Mouse (Mus musculus): Measurements from ENCODE around the gene Ttyh2. TPM values are rescaled to one million over a fixed set of nuclear protein-coding genes. Genes with fewer than 3 reads are reported as not detected.
"Not testable (repeated sequence)": the region's sequence is repeated elsewhere in the genome, so short reads cannot be mapped to it uniquely, and the experiment has no call there.

Gene Ttyh2
- total RNA-seq, 2 experiments from 2014 or later: 15.7 to 17.4 TPM

GRCm38 (mm10) chr11:114665463-114665862 is 9.8 kb upstream of the Ttyh2 start:
- no peak for DNase-seq
- intact Hi-C loops (cut with DNase I): no loop called here
- Histone ChIP-seq H3K27ac (no peak overlapping the region), H3K4me3 (no peak overlapping the region)
- TF ChIP-seq CTCF (IDR thresholded peaks at IDR 0.05): no peak

DNA sequence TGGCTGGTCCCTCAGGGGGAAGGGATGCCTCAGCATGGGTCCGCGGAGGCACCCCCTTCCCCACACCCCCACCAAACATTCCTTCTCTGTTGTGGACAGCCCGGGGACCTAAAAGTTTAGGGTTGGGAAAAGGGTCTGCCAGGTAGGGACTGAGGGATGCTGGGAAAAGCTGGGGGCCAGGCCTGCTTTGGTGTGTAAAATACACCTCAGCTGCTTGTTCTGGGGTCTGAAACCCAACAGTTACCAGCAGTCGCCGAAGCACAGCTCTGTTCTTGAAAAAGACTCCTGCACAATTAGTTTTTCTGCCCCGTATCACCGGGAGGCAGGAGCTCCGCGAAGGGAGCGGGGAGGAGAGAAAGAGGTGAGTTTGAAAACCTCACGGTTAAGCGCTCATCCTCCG is 8.4 kb upstream of the Ttyh2 start:
- TF ChIP-seq CTCF (IDR thresholded peaks at IDR 0.05): no peak
- Histone ChIP-seq H3K27ac (no peak overlapping the region), H3K4me3 (no peak overlapping the region)
- intact Hi-C loops (cut with DNase I): no loop called here
- DNase-seq: no peak

DNA sequence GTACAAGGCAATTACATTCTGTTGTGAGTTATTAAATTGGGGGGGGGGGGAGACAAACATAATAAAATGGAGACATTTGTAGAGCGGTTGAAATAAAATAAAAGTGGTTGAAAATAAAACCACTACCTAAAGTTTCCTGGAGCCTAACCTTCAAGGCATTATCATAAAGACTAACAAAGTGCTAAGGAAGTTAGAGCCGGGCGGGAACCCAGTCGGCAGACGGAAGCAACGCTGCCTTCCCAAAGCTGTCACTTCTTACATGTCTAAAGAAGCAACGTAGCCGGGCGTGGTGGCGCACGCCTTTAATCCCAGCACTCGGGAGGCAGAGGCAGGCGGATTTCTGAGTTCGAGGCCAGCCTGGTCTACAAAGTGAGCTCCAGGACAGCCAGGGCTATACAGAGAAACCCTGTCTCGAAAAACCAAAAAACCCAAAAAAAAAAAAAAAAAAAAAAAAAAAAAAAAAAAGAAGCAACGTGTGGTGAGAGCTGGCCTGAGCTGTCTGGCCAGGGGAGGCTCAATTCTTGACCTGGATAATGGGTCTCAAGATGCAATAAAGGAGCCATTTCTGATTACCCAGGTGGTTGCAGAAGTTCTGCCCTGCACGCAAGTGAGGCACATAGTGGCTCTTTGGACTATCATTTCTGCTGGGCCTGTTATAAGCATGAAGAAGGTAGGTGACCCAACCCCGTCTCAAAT is 7.8 kb upstream of the Ttyh2 start:
- DNase-seq: no peak
- H3K27ac ChIP-seq: no peak overlapping the region
- TF ChIP-seq CTCF (IDR thresholded peaks at IDR 0.05): no peak
- H3K4me3 ChIP-seq: no peak overlapping the region
- intact Hi-C loops (cut with DNase I): no loop called here

DNA sequence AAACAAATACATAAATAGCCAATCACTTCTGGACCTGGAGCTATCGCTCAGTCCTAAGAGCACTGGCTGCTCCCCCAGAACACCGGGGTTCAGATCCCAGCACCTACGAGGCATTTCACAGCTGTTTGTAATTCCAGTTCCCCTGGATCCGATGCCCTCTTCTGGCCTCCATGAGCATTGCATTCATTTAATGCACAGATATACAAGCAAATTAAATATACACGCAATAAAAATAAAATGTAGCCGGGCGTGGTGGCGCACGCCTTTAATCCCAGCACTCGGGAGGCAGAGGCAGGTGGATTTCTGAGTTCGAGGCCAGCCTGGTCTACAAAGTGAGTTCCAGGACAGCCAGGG is 7.3 kb upstream of the Ttyh2 start:
- intact Hi-C loops (cut with DNase I); H3K27ac ChIP-seq; DNase-seq; H3K4me3 ChIP-seq: not testable (repeated sequence)

GRCm38 (mm10) chr11:114668301-114668710 is 6.9 kb upstream of the Ttyh2 start, which contains the start of gene Rpl38:
Gene Rpl38, plus strand, starts transcription at chr11:114668524.
- TF ChIP-seq CTCF (IDR thresholded peaks at IDR 0.05): peak; percentile 78
- peak within 1 kb of the TSS; percentile 99 for H3K4me3 ChIP-seq
- DNase-seq: peak; percentile 92
- peak within 1 kb of the TSS; percentile 90 for H3K27ac ChIP-seq
- intact Hi-C loops (cut with DNase I): no loop called here

GRCm38 (mm10) chr11:114668741-114669623 is 6.2 kb upstream of the Ttyh2 start:
- peak overlapping the region; percentile 90 for H3K27ac ChIP-seq
- H3K4me3 ChIP-seq: peak overlapping the region; percentile 99
- peak; percentile 82 for DNase-seq
- TF ChIP-seq CTCF (IDR thresholded peaks at IDR 0.05): peak; percentile 67
- intact Hi-C loops (cut with DNase I): no loop called here

DNA sequence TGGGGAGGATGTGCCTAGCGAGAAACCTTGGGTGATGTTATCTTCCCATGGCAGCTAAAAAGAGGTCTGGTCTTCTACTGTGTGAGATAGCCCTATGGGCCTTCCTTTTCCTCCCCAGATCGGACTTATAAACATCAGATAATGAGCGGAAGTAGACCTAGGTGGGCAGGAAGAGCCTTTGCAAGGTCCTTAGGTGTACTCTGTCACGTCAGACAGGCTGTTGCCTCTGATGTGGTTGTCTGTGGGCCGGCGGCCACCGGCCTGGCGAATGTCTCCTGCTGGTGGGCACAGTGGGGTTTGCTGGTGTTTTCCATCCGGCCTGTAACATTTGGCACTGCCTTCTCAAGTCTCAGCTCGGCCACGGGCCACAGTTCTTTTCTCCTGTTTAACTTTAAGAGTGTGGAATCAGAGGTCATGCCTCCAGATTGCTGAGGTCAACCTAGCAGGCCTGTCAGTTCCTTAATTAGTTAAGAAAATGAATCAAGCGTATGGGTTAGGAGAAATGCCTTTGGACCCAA is 5.5 kb upstream of the Ttyh2 start:
- peak overlapping the region; percentile 99 for H3K4me3 ChIP-seq
- peak overlapping the region; percentile 90 for H3K27ac ChIP-seq
- no peak for DNase-seq
- no peak for TF ChIP-seq CTCF (IDR thresholded peaks at IDR 0.05)
- intact Hi-C loops (cut with DNase I): loop anchor here (10.0 kb wide), 1 partner anchor 715 kb away; the partner anchor contains the start of gene Cdr2l

DNA sequence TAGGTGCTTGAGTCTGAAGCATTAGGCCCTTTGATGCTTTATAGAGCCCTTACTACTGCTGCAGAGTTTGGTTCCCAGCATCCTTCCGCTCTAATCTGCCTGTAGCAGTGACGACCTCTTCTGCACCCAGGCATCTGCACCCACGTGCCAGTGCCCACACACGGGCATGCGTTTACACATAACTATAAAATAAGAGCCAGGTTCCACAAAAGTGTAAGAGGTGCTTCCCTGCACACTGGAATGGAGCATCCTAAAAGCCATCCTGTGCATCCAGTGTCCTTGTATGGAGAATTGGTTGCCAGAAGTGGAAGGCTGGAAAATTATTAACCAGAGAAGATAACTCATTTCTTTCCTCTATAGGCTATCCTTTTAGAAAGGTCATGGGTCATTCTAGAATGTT is 4.1 kb upstream of the Ttyh2 start:
- Histone ChIP-seq H3K4me3 (no peak overlapping the region), H3K27ac (no peak overlapping the region)
- TF ChIP-seq CTCF (IDR thresholded peaks at IDR 0.05): no peak
- DNase-seq: no peak
- intact Hi-C loops (cut with DNase I): loop anchor here (10.0 kb wide), 1 partner anchor 714 kb away; the partner anchor contains the start of gene Cdr2l

DNA sequence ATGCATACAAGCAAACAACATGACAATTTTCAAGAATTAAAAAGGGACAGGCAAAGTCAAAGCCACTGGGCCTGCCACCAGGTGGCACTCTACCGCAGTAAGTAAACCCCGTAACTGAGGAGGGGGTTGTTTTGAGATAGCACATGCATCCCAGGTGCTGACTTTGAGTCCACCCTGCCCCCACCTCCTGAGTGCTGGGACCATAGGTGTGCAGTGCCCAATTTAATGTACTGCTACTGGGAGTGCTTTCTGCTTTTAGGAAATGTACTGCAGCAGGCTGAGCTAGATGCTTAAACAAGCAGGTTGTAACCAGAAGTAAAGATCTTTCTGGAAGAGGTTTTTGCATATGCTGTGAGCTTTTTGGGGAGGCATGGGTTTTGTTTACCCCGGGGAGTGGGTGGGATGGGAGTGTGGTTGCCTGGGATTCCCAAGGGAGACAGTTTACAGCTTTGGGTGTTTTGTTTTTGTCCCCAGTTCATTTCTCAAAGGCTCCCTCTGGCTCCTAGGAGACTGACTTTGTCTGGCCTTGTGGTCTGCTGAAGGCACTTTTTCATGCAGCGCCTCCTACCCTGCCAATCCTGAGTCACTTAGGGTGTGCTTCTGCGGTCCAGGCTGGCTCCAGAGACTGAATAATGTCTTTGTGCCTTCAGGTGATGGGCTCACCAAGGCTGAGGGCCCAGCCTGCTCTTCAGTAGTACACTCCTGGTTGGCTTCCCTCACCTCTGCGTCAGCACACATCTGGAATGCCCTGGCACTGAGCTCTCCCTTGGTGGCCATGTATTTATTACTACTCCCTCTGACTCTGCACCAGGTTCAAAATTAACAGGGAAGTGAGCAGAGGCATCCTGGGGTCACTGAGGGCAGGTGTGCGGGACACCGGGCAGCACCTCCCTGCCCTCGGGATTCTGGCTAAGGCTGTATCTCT is 2.2 kb upstream of the Ttyh2 start:
- intact Hi-C loops (cut with DNase I): loop anchor here (2.0 to 10.0 kb wide), 2 partner anchors 30 to 712 kb away; partner anchors contain the start of gene Cdr2l
- Histone ChIP-seq H3K27ac (no peak overlapping the region), H3K4me3 (no peak overlapping the region)
- TF ChIP-seq CTCF (IDR thresholded peaks at IDR 0.05): peak; percentile 73
- DNase-seq: peak; percentile 53

GRCm38 (mm10) chr11:114673719-114674050 is 1.5 kb upstream of the Ttyh2 start:
- intact Hi-C loops (cut with DNase I): loop anchor here (2.0 to 10.0 kb wide), 2 partner anchors 29 to 711 kb away; partner anchors contain the start of gene Cdr2l
- no peak overlapping the region for H3K4me3 ChIP-seq
- TF ChIP-seq CTCF (IDR thresholded peaks at IDR 0.05): no peak
- no peak for DNase-seq
- no peak overlapping the region for H3K27ac ChIP-seq

DNA sequence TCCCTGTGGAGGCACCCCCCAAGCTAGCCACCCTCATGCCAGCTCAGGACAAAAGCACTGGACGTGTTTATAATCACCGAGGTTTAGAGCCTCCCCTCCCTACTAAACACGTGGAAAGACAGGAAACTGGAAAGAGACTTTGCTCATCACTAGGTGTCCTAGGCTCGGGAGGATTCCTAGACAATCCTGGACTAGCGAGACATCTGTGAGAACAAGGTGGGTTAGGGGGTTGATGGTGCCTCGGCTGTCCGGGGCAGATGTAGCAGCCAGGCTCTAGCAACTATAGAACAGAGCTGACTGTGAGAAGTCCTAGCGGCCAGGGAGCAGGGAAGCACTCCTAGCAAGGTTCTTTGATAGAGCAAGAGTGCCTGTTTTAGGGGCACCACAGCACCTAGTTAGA is 1.1 kb upstream of the Ttyh2 start:
- DNase-seq: no peak
- Histone ChIP-seq H3K4me3 (no peak overlapping the region), H3K27ac (no peak overlapping the region)
- TF ChIP-seq CTCF (IDR thresholded peaks at IDR 0.05): no peak
- intact Hi-C loops (cut with DNase I): loop anchor here (10.0 kb wide), 1 partner anchor 711 kb away; the partner anchor contains the start of gene Cdr2l

DNA sequence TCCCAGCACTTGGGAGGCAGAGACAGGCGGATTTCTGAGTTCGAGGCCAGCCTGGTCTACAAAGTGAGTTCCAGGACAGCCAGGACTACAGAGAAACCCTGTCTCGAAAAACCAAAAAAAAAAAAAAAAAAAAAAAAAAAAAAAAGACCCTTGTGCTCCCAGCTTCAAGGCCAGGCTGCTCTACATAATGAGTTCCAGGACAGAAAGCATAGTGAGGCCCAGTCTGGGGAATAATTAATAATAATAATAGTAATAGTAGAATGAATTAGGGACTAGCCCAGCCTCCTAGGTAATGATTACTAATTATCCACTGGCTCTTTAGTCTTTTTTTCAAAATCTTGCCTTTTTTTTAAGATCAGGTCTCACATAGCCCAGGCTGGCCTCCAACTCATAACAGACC is 435 bp upstream of the Ttyh2 start:
- H3K4me3 ChIP-seq: peak overlapping the region; percentile 97
- not testable (repeated sequence) for H3K27ac ChIP-seq, DNase-seq
- intact Hi-C loops (cut with DNase I): loop anchor here (5.0 to 10.0 kb wide), 2 partner anchors 53 to 710 kb away; partner anchors contain the start of genes Cdr2l and Dnaic2

Measured in gastrocnemius, adult 2 months (tissue).